Mouse (Mus musculus) stomach, embryonic 15.5 days (tissue): ENCODE data around the gene Mars. TPM values are rescaled to one million over a fixed set of nuclear protein-coding genes. Genes with fewer than 3 reads are reported as not detected.

Experiments
- ATAC-seq: fragments of 200-750 bp; cut with Nextera tagmentation; 2 replicates; pipeline ENCODE4 v1.8.0; 2017; ENCODE audit warnings: low read depth, moderate number of reproducible peaks, moderate TSS enrichment; ENCODE audit not compliant: insufficient read depth, low FRiP score
- H3K27ac ChIP-seq: fragments of 300-500 bp; sonication (generic); 2 replicates; pipeline ENCODE4 v1.5.1; 2015; ENCODE audit warnings: mild to moderate bottlenecking, inconsistent platforms
- H3K27me3 ChIP-seq: fragments of 300-500 bp; sonication (generic); replicated peaks from 2 replicates; pipeline ENCODE4 v1.6.1; 2015; ENCODE audit warnings: inconsistent platforms
- H3K36me3 ChIP-seq: fragments of 300-500 bp; sonication (generic); 2 replicates; pipeline ENCODE4 v1.6.1; 2015; ENCODE audit warnings: inconsistent platforms
- H3K4me1 ChIP-seq: fragments of 300-500 bp; sonication (generic); 2 replicates; pipeline ENCODE4 v1.6.1; 2015; ENCODE audit warnings: inconsistent platforms
- H3K4me2 ChIP-seq: fragments of 300-500 bp; sonication (generic); 2 replicates; pipeline ENCODE4 v1.6.1; 2015; ENCODE audit warnings: mild to moderate bottlenecking, inconsistent platforms
- H3K4me3 ChIP-seq: fragments of 300-500 bp; sonication (generic); replicated peaks from 2 replicates; pipeline ENCODE4 v1.5.1; 2015; ENCODE audit warnings: inconsistent platforms
- H3K9ac ChIP-seq: fragments of 300-500 bp; sonication (generic); 2 replicates; pipeline ENCODE4 v1.6.1; 2015; ENCODE audit warnings: inconsistent platforms
- H3K9me3 ChIP-seq: fragments of 300-500 bp; sonication (generic); 2 replicates; pipeline ENCODE4 v1.6.1; 2016; ENCODE audit warnings: inconsistent platforms
- WGBS: fragments of 180-500 bp; shearing (Covaris S2); methylation state at CpG from one replicate; pipeline ENCODE4 v1.1.7; 2015; 5-methylcytosine and 5-hydroxymethylcytosine counted together
- polyA plus RNA-seq: library from polyadenylated mRNA; unstranded; fragments of >200 nt; fragmentation: Nextera tagmentation; extraction: Ambion mirVana; gene quantifications from 2 replicates; pipeline ENCODE4 v1.2.1, GENCODE M21; 2015

Mars gene
- polyA plus RNA-seq, 1 experiment from 2014 or later = 110 TPM

- Histone ChIP-seq H3K27me3 (peaks cover 19% of the 10 kb centered on the region), H3K9me3 (no peaks in the 10 kb centered on the region), H3K4me1 (peaks cover 16% of the 10 kb centered on the region), H3K9ac (no peak overlapping the region), H3K4me2 (no peak overlapping the region), H3K36me3 (0 out of 2 replicates have a peak, but pooled peaks cover 10% of the 10 kb centered on the region), H3K4me3 (no peak overlapping the region), H3K27ac (no peak overlapping the region)
- ATAC-seq = no peak
- 81% methylated on average over 8 of the region's 8 CpGs for WGBS
These were observed 47.2 kb downstream of the Mars start for GRCm38 (mm10) chr10:127264336-127264735.

- Histone ChIP-seq H3K4me1 (peaks cover 12% of the 10 kb centered on the region), H3K27ac (no peak overlapping the region), H3K27me3 (peaks cover 19% of the 10 kb centered on the region), H3K36me3 (0 out of 2 replicates have a peak, but pooled peaks cover 5% of the 10 kb centered on the region), H3K9ac (no peak overlapping the region), H3K4me2 (no peak overlapping the region), H3K9me3 (no peaks in the 10 kb centered on the region), H3K4me3 (no peak overlapping the region)
- WGBS = 60% methylated on average over 3 of the region's 3 CpGs
- ATAC-seq = no peak
These were observed 48.0 kb downstream of the Mars start for GRCm38 (mm10) chr10:127263631-127264030.

- Histone ChIP-seq H3K27me3 (peaks cover 19% of the 10 kb centered on the region), H3K36me3 (no peaks in the 10 kb centered on the region), H3K4me3 (peak within 1 kb of the TSS; percentile 48), H3K4me1 (peaks cover 12% of the 10 kb centered on the region), H3K9ac (no peak within 1 kb of the TSS; the same call in 1 of the 2 replicates), H3K27ac (no peak within 1 kb of the TSS), H3K9me3 (no peaks in the 10 kb centered on the region), H3K4me2 (peak within 1 kb of the TSS; percentile 92)
- no peak for ATAC-seq
- WGBS = 1% methylated on average over 51 of the region's 53 CpGs
These were observed 48.8 kb downstream of the Mars start, which contains the start of gene Kif5a for GRCm38 (mm10) chr10:127262548-127263398. Gene Kif5a, minus strand, starts transcription at chr10:127263348.

GRCm38 (mm10) chr10:127261706-127262547, 49.7 kb downstream of the Mars start:
- Histone ChIP-seq H3K4me2 (peak overlapping the region; percentile 92), H3K9me3 (no peaks in the 10 kb centered on the region), H3K4me1 (peaks cover 7% of the 10 kb centered on the region), H3K9ac (no peak overlapping the region), H3K27ac (no peak overlapping the region), H3K4me3 (peak overlapping the region; percentile 48), H3K27me3 (peaks cover 19% of the 10 kb centered on the region), H3K36me3 (no peaks in the 10 kb centered on the region)
- 69% methylated on average over 15 of the region's 15 CpGs for WGBS
- ATAC-seq = no peak

GRCm38 (mm10) chr10:127258489-127258888, 53.1 kb downstream of the Mars start:
- H3K9ac ChIP-seq = no peak overlapping the region
- H3K27ac ChIP-seq = no peak overlapping the region
- peaks cover 5% of the 10 kb centered on the region; the same call in 1 of the 2 replicates for H3K4me1 ChIP-seq
- H3K36me3 ChIP-seq = no peaks in the 10 kb centered on the region
- ATAC-seq = no peak
- H3K27me3 ChIP-seq = peaks cover 11% of the 10 kb centered on the region
- H3K4me3 ChIP-seq = no peak overlapping the region
- no peaks in the 10 kb centered on the region for H3K9me3 ChIP-seq
- no peak overlapping the region for H3K4me2 ChIP-seq
- WGBS = 73% methylated on average over 8 of the region's 8 CpGs

- Histone ChIP-seq H3K36me3 (no peaks in the 10 kb centered on the region), H3K27ac (no peak overlapping the region), H3K4me2 (no peak overlapping the region), H3K27me3 (peaks cover 10% of the 10 kb centered on the region), H3K9me3 (no peaks in the 10 kb centered on the region), H3K4me3 (no peak overlapping the region), H3K9ac (no peak overlapping the region), H3K4me1 (peaks cover 2% of the 10 kb centered on the region; the same call in 1 of the 2 replicates)
- 75% methylated on average over 6 of the region's 6 CpGs for WGBS
- no peak for ATAC-seq
These were observed 53.8 kb downstream of the Mars start for GRCm38 (mm10) chr10:127257790-127258189.

GRCm38 (mm10) chr10:127255625-127256345, 55.8 kb downstream of the Mars start:
- WGBS = 20% methylated on average over 14 of the region's 14 CpGs

GRCm38 (mm10) chr10:127250810-127251209, 60.8 kb downstream of the Mars start:
- no peaks in the 10 kb centered on the region for H3K4me1 ChIP-seq
- no peak overlapping the region for H3K4me3 ChIP-seq
- ATAC-seq = no peak
- no peak overlapping the region for H3K9ac ChIP-seq
- no peaks in the 10 kb centered on the region for H3K9me3 ChIP-seq
- H3K36me3 ChIP-seq = no peaks in the 10 kb centered on the region
- H3K27me3 ChIP-seq = no peaks in the 10 kb centered on the region
- H3K4me2 ChIP-seq = no peak overlapping the region
- 78% methylated on average over 5 of the region's 5 CpGs for WGBS
- H3K27ac ChIP-seq = no peak overlapping the region

More at GRCm38 (mm10) chr10:127255625-127256345, 55.8 kb downstream of the Mars start:
- no peak overlapping the region for H3K4me3 ChIP-seq
- peak; percentile 74; the same call in 1 of the 2 replicates for ATAC-seq
- no peaks in the 10 kb centered on the region for H3K9me3 ChIP-seq
- no peaks in the 10 kb centered on the region for H3K36me3 ChIP-seq
- no peak overlapping the region for H3K27ac ChIP-seq
- 0 out of 2 replicates have a peak overlapping the region, but pooled peaks have one; percentile 13 for H3K4me2 ChIP-seq
- H3K27me3 ChIP-seq = no peaks in the 10 kb centered on the region
- no peak overlapping the region for H3K9ac ChIP-seq
- no peaks in the 10 kb centered on the region for H3K4me1 ChIP-seq

Other genes with a start within 250 kb of the Mars start
- gene Cdk4, start 248.3 kb downstream of the Mars start, polyA plus RNA-seq = 1,443 and 1,450 TPM in 2 replicates
- 154 and 163 TPM in 2 replicates for gene Tspan31, start 241.5 kb downstream of the Mars start, polyA plus RNA-seq
- 0.28 and 0.67 TPM in 2 replicates for gene Agap2, start 236.5 kb downstream of the Mars start, polyA plus RNA-seq
- 100 and 108 TPM in 2 replicates for gene Os9, start 190.7 kb downstream of the Mars start, polyA plus RNA-seq
- gene B4galnt1, start 146.6 kb downstream of the Mars start, polyA plus RNA-seq = 29.4 and 31.4 TPM in 2 replicates
- gene Slc26a10, start 131.1 kb downstream of the Mars start, polyA plus RNA-seq = 1.1 and 1.3 TPM in 2 replicates
- gene Arhgef25, start 121.7 kb downstream of the Mars start, polyA plus RNA-seq = 65.9 and 69.9 TPM in 2 replicates
- gene Dtx3, start 116.1 kb downstream of the Mars start, polyA plus RNA-seq = 90.4 and 106 TPM in 2 replicates
- 29.9 and 32.3 TPM in 2 replicates for gene Pip4k2c, start 100.2 kb downstream of the Mars start, polyA plus RNA-seq
- 5.6 and 6.2 TPM in 2 replicates for gene Kif5a, start 48.4 kb downstream of the Mars start, polyA plus RNA-seq
- gene Dctn2, start 45.4 kb downstream of the Mars start, polyA plus RNA-seq = 161 and 169 TPM in 2 replicates
- 18.6 and 19.4 TPM in 2 replicates for gene Mbd6, start 22.8 kb downstream of the Mars start, polyA plus RNA-seq
- 5.6 and 6.3 TPM in 2 replicates for gene Arhgap9, start 10.2 kb upstream of the Mars start, polyA plus RNA-seq
- gene Gli1, start 30.2 kb upstream of the Mars start, polyA plus RNA-seq = 9.1 and 10.1 TPM in 2 replicates
- gene Inhbe, start 42.6 kb upstream of the Mars start, polyA plus RNA-seq = 0.05 TPM in 1 of 2 replicates, not detected in the other
- gene Inhbc, start 58.6 kb upstream of the Mars start, polyA plus RNA-seq = 0.27 TPM in 2 replicates
- 26.5 and 34.1 TPM in 2 replicates for gene R3hdm2, start 68.5 kb upstream of the Mars start, polyA plus RNA-seq
- gene Stac3, start 189.9 kb upstream of the Mars start, polyA plus RNA-seq = 0.92 and 1.7 TPM in 2 replicates
- 92.8 and 117 TPM in 2 replicates for gene Ndufa4l2, start 203.2 kb upstream of the Mars start, polyA plus RNA-seq
- 142 and 144 TPM in 2 replicates for gene Shmt2, start 210.7 kb upstream of the Mars start, polyA plus RNA-seq
- 5.0 and 5.4 TPM in 2 replicates for gene Nxph4, start 222.8 kb upstream of the Mars start, polyA plus RNA-seq